Mouse (Mus musculus) liver, postnatal 0 days (tissue): ENCODE measurements around the gene Ddc. TPM values are rescaled to one million over a fixed set of nuclear protein-coding genes. Genes with fewer than 3 reads are reported as not detected.

Experiments used
- ATAC-seq: fragments of 200-750 bp; cut with Nextera tagmentation; 2 replicates; pipeline ENCODE4 v1.8.0; 2017; ENCODE audit warnings: mild to moderate bottlenecking, moderate library complexity
- DNase-seq: peaks from one replicate; pipeline ENCODE4 v3.0.0-alpha.2; 2016
- H3K27ac ChIP-seq: fragments of 300-500 bp; sonication (generic); 2 replicates; pipeline ENCODE4 v1.5.1; 2014; ENCODE audit warnings: antibody characterized with exemption, moderate library complexity, mild to moderate bottlenecking, low read depth
- H3K27me3 ChIP-seq: fragments of 300-500 bp; sonication (generic); 2 replicates; pipeline ENCODE4 v1.6.1; 2014; ENCODE audit warnings: low read length, control low read depth, mixed read lengths; ENCODE audit not compliant: insufficient read depth
- H3K36me3 ChIP-seq: fragments of 300-500 bp; sonication (generic); replicated peaks from 2 replicates; pipeline ENCODE4 v1.6.1; 2014; ENCODE audit warnings: mild to moderate bottlenecking, control low read depth, low read length, moderate library complexity, mixed read lengths; ENCODE audit not compliant: insufficient read depth
- H3K4me1 ChIP-seq: fragments of 300-500 bp; sonication (generic); 2 replicates; pipeline ENCODE4 v1.6.1; 2014; ENCODE audit warnings: antibody characterized with exemption, mild to moderate bottlenecking, control low read depth; ENCODE audit not compliant: insufficient read depth
- H3K4me2 ChIP-seq: fragments of 300-500 bp; sonication (generic); 2 replicates; pipeline ENCODE4 v1.6.1; 2014; ENCODE audit warnings: low read depth, mild to moderate bottlenecking, low read length, moderate library complexity, mixed read lengths
- H3K4me3 ChIP-seq: fragments of 300-500 bp; sonication (generic); 2 replicates; pipeline ENCODE4 v1.5.1; 2014; ENCODE audit warnings: low read depth, low read length
- H3K9ac ChIP-seq: fragments of 300-500 bp; sonication (generic); replicated peaks from 2 replicates; pipeline ENCODE4 v1.6.1; 2014; ENCODE audit warnings: mild to moderate bottlenecking, moderate library complexity
- H3K9me3 ChIP-seq: fragments of 300-500 bp; sonication (generic); 2 replicates; pipeline ENCODE4 v1.6.1; 2016; ENCODE audit warnings: mild to moderate bottlenecking, control low read depth, low read length, mixed read lengths
- CTCF ChIP-seq: sonication (generic); IDR thresholded peaks from 2 replicates; pipeline ENCODE4 v1.5.1; 2016; ENCODE audit warnings: antibody characterized with exemption, low read depth
- EP300 ChIP-seq: IDR thresholded peaks from 2 replicates; pipeline ENCODE4 v1.6.1; 2016; ENCODE audit warnings: antibody characterized with exemption, low read depth, mild to moderate bottlenecking
- WGBS: fragments of 180-500 bp; shearing (Covaris S2); extraction: QIAGEN DNeasy Blood & Tissue Kit; methylation state at CpG from one replicate; pipeline ENCODE4 v1.1.7; 2014; ENCODE audit not compliant: insufficient replicate concordance; 5-methylcytosine and 5-hydroxymethylcytosine counted together
- polyA plus RNA-seq: library from polyadenylated mRNA; unstranded; fragments of >200 nt; fragmentation: Nextera tagmentation; extraction: Ambion mirVana; gene quantifications from 2 replicates; pipeline ENCODE4 v1.2.1, GENCODE M21; 2015

The Ddc gene
- polyA plus RNA-seq, 1 experiment from 2014 or later = 17.5 TPM

DNA sequence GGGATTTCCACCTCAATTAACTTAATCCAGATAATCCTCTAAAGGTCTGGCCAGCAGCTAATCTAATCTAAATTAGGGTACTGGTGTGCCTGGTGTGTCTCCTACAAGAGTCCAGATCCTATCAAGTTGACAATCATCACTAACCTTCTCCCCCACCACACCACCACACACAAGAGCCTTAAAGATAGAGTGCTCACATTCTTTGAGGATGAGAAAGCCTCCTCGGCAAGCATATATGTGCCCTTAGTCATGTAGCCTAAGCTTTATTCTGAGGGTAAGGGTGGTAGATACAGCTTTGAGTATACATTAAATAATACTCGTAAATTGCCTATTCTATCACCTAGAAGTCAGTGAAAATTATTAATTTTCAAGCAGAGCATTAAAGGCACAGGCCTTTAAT is 57.2 kb downstream of the Ddc start:
- no peak overlapping the region for H3K4me2 ChIP-seq
- no peak overlapping the region for H3K27ac ChIP-seq
- 79% methylated on average over 2 of the region's 2 CpGs for WGBS
- peaks cover 49% of the 10 kb centered on the region for H3K4me1 ChIP-seq
- no peaks in the 10 kb centered on the region for H3K27me3 ChIP-seq
- no peaks in the 10 kb centered on the region; the same call in 1 of the 2 replicates for H3K36me3 ChIP-seq
- ATAC-seq = no peak
- DNase-seq = no peak
- H3K4me3 ChIP-seq = no peak overlapping the region
- H3K9me3 ChIP-seq = no peaks in the 10 kb centered on the region
- TF ChIP-seq CTCF (no peak), EP300 (no peak)
- H3K9ac ChIP-seq = no peak overlapping the region

DNA sequence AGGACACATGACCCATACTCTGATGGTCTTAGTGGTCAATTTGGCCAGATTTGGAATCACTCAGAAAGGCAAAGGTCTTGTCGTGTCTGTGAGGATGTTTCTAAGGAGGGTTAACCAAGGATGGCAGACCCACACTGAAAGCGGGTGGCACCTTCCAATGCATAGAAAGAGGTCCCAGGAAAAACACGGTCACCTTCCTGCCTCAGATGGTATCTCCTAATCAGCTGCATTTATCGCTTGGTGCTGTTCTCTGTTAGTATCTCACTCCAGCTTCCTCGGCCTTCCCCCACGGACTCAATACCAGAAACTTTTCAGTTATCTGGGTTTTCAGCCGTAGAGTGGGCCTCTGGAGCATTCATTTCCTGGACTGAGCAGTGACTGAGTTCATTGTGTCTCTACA is 58.1 kb downstream of the Ddc start:
- H3K36me3 ChIP-seq = no peaks in the 10 kb centered on the region; the same call in 1 of the 2 replicates
- TF ChIP-seq CTCF (no peak), EP300 (no peak)
- H3K4me3 ChIP-seq = no peak overlapping the region
- ATAC-seq (no peak), DNase-seq (no peak)
- no peaks in the 10 kb centered on the region for H3K27me3 ChIP-seq
- H3K27ac ChIP-seq = no peak overlapping the region
- no peaks in the 10 kb centered on the region for H3K9me3 ChIP-seq
- 66% methylated on average over 7 of the region's 7 CpGs for WGBS
- no peak overlapping the region for H3K4me2 ChIP-seq
- no peak overlapping the region for H3K9ac ChIP-seq
- H3K4me1 ChIP-seq = peaks cover 55% of the 10 kb centered on the region

DNA sequence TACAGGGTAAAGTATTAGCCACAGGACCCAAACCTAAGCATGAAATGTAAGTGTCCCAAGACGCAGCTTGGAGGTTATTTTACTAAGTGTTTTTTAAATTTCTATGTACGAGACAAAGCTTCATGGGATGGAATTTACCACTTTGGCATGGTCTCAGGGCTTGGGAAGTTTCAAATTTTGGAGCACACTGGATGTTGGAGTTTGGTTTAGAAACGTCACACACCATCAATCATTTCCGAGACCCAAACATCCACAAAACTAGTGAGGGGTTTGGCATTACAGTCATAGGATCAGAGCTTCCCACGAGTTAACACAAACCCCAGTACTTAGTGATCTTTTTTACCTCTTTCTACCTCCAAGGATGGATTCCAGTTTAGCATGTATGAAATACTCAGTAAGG is 60.6 kb downstream of the Ddc start:
- peak overlapping the region; percentile 35 for H3K4me3 ChIP-seq
- TF ChIP-seq EP300 (no peak), CTCF (no peak)
- H3K36me3 ChIP-seq = no peaks in the 10 kb centered on the region
- peak overlapping the region; percentile 42 for H3K9ac ChIP-seq
- H3K27me3 ChIP-seq = no peaks in the 10 kb centered on the region
- WGBS = 67% methylated on average over 5 of the region's 5 CpGs
- peak overlapping the region; percentile 64 for H3K4me2 ChIP-seq
- H3K4me1 ChIP-seq = peaks cover 63% of the 10 kb centered on the region
- H3K27ac ChIP-seq = peak overlapping the region; percentile 35; the same call in 1 of the 2 replicates
- ATAC-seq (no peak), DNase-seq (no peak)
- H3K9me3 ChIP-seq = no peaks in the 10 kb centered on the region

DNA sequence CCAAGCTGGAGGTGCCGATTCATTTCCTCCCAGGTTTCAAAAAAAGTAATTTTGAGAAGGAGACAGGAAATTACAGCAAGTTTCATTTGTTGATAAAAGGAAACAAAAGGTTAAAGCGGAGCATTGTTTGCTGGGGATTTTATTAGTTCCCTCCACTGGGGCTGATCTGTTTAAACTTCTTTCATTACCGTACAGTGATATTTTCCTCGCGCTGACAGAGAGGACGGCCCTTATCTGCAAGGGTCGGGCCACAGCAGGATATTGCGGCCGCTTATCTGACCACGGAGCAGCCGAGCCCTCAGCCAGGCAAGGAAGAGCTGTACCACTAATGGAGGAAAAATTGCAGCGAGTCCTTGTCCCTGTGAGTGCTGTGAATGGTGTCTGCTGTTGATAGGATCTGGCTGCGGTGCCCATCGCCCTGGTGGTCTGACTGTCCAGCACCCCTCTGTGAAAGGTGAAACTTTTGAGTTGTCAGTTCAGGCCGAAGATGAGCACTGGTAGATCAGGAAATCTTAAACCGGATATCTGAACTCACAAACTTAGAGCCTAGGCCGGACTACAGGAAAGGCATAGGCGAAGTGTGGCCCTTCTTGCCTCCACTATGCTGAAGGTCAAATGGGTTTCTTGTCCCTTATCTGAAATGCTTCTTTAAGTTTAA is 61.1 kb downstream of the Ddc start:
- WGBS = 13% methylated on average over 18 of the region's 18 CpGs
- Histone ChIP-seq H3K36me3 (no peaks in the 10 kb centered on the region), H3K4me3 (peak overlapping the region; percentile 35), H3K27ac (peak overlapping the region; percentile 35), H3K27me3 (no peaks in the 10 kb centered on the region), H3K4me1 (peaks cover 63% of the 10 kb centered on the region), H3K9ac (peak overlapping the region; percentile 42), H3K9me3 (no peaks in the 10 kb centered on the region), H3K4me2 (peak overlapping the region; percentile 64)
- ATAC-seq (peak; percentile 84), DNase-seq (peak; percentile 66)
- peak; percentile 87 for TF ChIP-seq EP300
- TF ChIP-seq CTCF = no peak

DNA sequence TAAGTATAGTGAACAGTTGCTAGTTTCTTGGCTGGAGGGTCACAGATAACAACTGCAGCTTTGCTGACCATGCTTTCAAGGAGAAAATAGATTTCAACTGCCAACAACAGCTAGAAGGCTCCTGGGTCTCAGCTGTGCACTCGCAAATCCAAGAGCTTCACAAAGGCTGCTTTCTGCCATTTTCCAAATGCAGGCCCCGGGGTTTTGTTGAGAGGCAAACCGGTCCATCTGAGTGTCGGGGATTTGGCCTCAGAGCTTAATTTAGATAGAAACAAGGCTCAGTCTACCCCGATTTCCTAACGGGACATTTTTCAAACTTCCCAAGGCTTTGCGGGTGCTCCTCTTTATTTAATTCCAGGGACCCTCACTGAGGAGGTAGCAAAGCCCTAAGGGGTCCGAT is 61.7 kb downstream of the Ddc start:
- peak overlapping the region; percentile 42 for H3K9ac ChIP-seq
- H3K4me1 ChIP-seq = peaks cover 59% of the 10 kb centered on the region
- H3K36me3 ChIP-seq = no peaks in the 10 kb centered on the region
- peak overlapping the region; percentile 35 for H3K4me3 ChIP-seq
- 29% methylated on average over 8 of the region's 8 CpGs for WGBS
- TF ChIP-seq CTCF (no peak), EP300 (no peak)
- no peaks in the 10 kb centered on the region for H3K9me3 ChIP-seq
- H3K27me3 ChIP-seq = no peaks in the 10 kb centered on the region
- H3K27ac ChIP-seq = peak overlapping the region; percentile 35
- H3K4me2 ChIP-seq = peak overlapping the region; percentile 64
- no peak for ATAC-seq
- no peak for DNase-seq

DNA sequence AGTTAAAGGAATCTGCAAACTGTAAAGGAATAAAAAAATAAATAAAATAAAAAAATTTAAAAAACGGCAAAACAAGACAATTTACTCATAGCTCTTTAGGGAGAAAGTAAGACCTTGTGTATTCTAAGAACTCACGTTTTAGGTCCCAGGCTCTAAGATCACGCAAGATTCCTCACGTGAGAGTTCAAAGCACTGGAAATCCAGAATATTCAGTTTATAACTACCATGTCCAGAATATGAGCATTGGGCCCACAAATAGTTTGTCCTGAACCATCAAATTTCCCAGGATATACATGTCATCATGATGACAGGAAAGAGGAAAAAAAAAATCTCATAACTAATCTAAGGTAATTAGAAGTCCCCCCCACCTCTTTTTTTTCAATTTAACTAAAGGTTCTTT is 62.2 kb downstream of the Ddc start:
- TF ChIP-seq EP300 (no peak), CTCF (no peak)
- no peaks in the 10 kb centered on the region for H3K27me3 ChIP-seq
- H3K9me3 ChIP-seq = no peaks in the 10 kb centered on the region
- ATAC-seq = no peak
- peaks cover 55% of the 10 kb centered on the region for H3K4me1 ChIP-seq
- no peak overlapping the region for H3K9ac ChIP-seq
- H3K4me3 ChIP-seq = no peak overlapping the region
- H3K27ac ChIP-seq = peak overlapping the region; percentile 58; the same call in 1 of the 2 replicates
- H3K36me3 ChIP-seq = no peaks in the 10 kb centered on the region
- DNase-seq = no peak
- peak overlapping the region; percentile 64 for H3K4me2 ChIP-seq
- 60% methylated on average over 4 of the region's 4 CpGs for WGBS
